Mouse (Mus musculus): Measurements from ENCODE around the gene Diras1. TPM values are rescaled to one million over a fixed set of nuclear protein-coding genes. Genes with fewer than 3 reads are reported as not detected.

Diras1 gene
- polyA plus RNA-seq, 1 experiment from 2014 or later, result 1.5 TPM

- H3K4me3 ChIP-seq (ENCODE audit: low read depth, low read length), result no peak overlapping the region
Measured at GRCm38 (mm10) chr10:80999362-81000196, 25.9 kb downstream of the Diras1 start.

DNA sequence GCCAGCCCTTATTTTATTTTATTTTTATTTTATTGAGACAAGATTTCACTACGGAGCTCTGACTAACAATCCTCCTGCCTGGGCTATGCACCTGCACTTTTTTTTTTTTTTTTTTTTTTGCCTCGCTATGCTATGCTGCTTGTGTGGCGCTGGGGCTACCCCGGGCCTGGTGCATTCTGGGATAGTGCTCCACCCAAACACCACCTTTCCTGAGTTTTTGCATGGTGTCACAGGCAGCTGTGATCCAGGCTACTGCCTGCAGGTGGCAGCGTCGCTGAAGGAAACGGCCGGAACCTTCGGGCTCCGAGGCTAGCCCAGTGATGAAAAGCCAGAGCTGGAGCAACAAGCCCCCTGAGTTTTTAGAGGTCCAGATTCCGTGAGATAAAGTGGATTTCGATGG is 26.7 kb downstream of the Diras1 start:
- ATAC-seq (replicated peaks; ENCODE audit: low FRiP score) (0 out of 2 replicates have a peak, but pooled peaks have one; percentile 10), DNase-seq (ENCODE audit: low spot score) (peak; percentile 80)
- Histone ChIP-seq H3K36me3 (ENCODE audit: control insufficient read depth, insufficient read depth, low read length) (no peaks in the 10 kb centered on the region), H3K27ac (ENCODE audit: low read depth, low read length) (no peak overlapping the region), H3K4me2 (ENCODE audit: low read depth, low read length, severe bottlenecking) (no peak overlapping the region), H3K4me3 (ENCODE audit: low read depth, low read length) (no peak overlapping the region), H3K27me3 (ENCODE audit: control insufficient read depth, insufficient read depth, low read length) (no peaks in the 10 kb centered on the region; the same call in 1 of the 2 replicates), H3K9me3 (ENCODE audit: control insufficient read depth, low read length) (no peaks in the 10 kb centered on the region; the same call in 1 of the 2 replicates), H3K4me1 (replicated peaks; ENCODE audit: control insufficient read depth, insufficient read depth, low read length) (peaks cover 7% of the 10 kb centered on the region), H3K9ac (ENCODE audit: low read length) (no peak overlapping the region)
- 18% methylated on average over 12 of the region's 12 CpGs for WGBS

More at GRCm38 (mm10) chr10:80999362-81000196, 25.9 kb downstream of the Diras1 start:
- Histone ChIP-seq H3K36me3 (ENCODE audit: control insufficient read depth, insufficient read depth, low read length) (no peaks in the 10 kb centered on the region), H3K9me3 (ENCODE audit: control insufficient read depth, low read length) (no peaks in the 10 kb centered on the region; the same call in 1 of the 2 replicates), H3K4me1 (replicated peaks; ENCODE audit: control insufficient read depth, insufficient read depth, low read length) (peaks cover 7% of the 10 kb centered on the region), H3K4me2 (ENCODE audit: low read depth, low read length, severe bottlenecking) (no peak overlapping the region), H3K27ac (ENCODE audit: low read depth, low read length) (no peak overlapping the region), H3K27me3 (ENCODE audit: control insufficient read depth, insufficient read depth, low read length) (no peaks in the 10 kb centered on the region; the same call in 1 of the 2 replicates), H3K9ac (ENCODE audit: low read length) (no peak overlapping the region)
- DNase-seq (ENCODE audit: low spot score), result peak; percentile 91
- 34% methylated on average over 37 of the region's 37 CpGs for WGBS
- peak; percentile 68 for ATAC-seq (replicated peaks; ENCODE audit: low FRiP score)

- no peak for ATAC-seq (replicated peaks; ENCODE audit: low FRiP score)
- Histone ChIP-seq H3K36me3 (ENCODE audit: control insufficient read depth, insufficient read depth, low read length) (no peaks in the 10 kb centered on the region), H3K27ac (ENCODE audit: low read depth, low read length) (no peak overlapping the region), H3K9ac (ENCODE audit: low read length) (no peak overlapping the region), H3K9me3 (ENCODE audit: control insufficient read depth, low read length) (no peaks in the 10 kb centered on the region; the same call in 1 of the 2 replicates), H3K4me1 (replicated peaks; ENCODE audit: control insufficient read depth, insufficient read depth, low read length) (peaks cover 7% of the 10 kb centered on the region), H3K4me2 (ENCODE audit: low read depth, low read length, severe bottlenecking) (no peak overlapping the region), H3K27me3 (ENCODE audit: control insufficient read depth, insufficient read depth, low read length) (no peaks in the 10 kb centered on the region; the same call in 1 of the 2 replicates), H3K4me3 (ENCODE audit: low read depth, low read length) (no peak overlapping the region)
- DNase-seq (ENCODE audit: low spot score), result no peak
- 41% methylated on average over 14 of the region's 14 CpGs for WGBS
Measured at GRCm38 (mm10) chr10:80998021-80998420, 27.4 kb downstream of the Diras1 start.

- peaks cover 7% of the 10 kb centered on the region for H3K4me1 ChIP-seq (replicated peaks; ENCODE audit: control insufficient read depth, insufficient read depth, low read length)
- H3K36me3 ChIP-seq (ENCODE audit: control insufficient read depth, insufficient read depth, low read length), result no peaks in the 10 kb centered on the region
- DNase-seq (ENCODE audit: low spot score), result no peak
- no peak overlapping the region for H3K9ac ChIP-seq (ENCODE audit: low read length)
- no peaks in the 10 kb centered on the region; the same call in 1 of the 2 replicates for H3K27me3 ChIP-seq (ENCODE audit: control insufficient read depth, insufficient read depth, low read length)
- no peak overlapping the region for H3K4me2 ChIP-seq (ENCODE audit: low read depth, low read length, severe bottlenecking)
- no peaks in the 10 kb centered on the region; the same call in 1 of the 2 replicates for H3K9me3 ChIP-seq (ENCODE audit: control insufficient read depth, low read length)
- 84% methylated on average over 8 of the region's 8 CpGs for WGBS
- H3K4me3 ChIP-seq (ENCODE audit: low read depth, low read length), result no peak overlapping the region
- H3K27ac ChIP-seq (ENCODE audit: low read depth, low read length), result no peak overlapping the region
- no peak for ATAC-seq (replicated peaks; ENCODE audit: low FRiP score)
Measured at GRCm38 (mm10) chr10:80997332-80997731, 28.1 kb downstream of the Diras1 start.

DNA sequence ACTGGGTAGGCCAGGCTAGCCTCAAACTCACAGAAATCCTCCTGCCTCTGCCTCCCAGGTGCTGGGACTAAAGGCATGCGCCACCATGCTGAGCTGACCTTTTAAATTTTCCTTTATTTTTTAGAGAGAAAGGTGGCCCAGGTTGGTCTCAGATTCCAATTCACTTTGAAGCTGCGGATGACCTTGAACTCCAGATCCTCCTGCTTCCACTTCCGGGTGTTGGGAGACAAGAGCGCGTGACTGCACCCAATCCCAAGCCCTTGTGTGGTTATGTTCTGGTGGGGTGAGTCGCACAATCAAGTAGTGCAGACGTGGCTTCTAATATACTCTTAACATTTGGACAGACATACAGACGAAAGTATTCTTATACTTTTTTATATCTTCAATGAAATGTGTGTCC is 29.0 kb downstream of the Diras1 start:
- Histone ChIP-seq H3K4me1 (replicated peaks; ENCODE audit: control insufficient read depth, insufficient read depth, low read length) (peaks cover 7% of the 10 kb centered on the region), H3K9me3 (ENCODE audit: control insufficient read depth, low read length) (no peaks in the 10 kb centered on the region; the same call in 1 of the 2 replicates), H3K4me3 (ENCODE audit: low read depth, low read length) (no peak overlapping the region), H3K36me3 (ENCODE audit: control insufficient read depth, insufficient read depth, low read length) (no peaks in the 10 kb centered on the region), H3K9ac (ENCODE audit: low read length) (no peak overlapping the region), H3K4me2 (ENCODE audit: low read depth, low read length, severe bottlenecking) (no peak overlapping the region), H3K27me3 (ENCODE audit: control insufficient read depth, insufficient read depth, low read length) (no peaks in the 10 kb centered on the region; the same call in 1 of the 2 replicates), H3K27ac (ENCODE audit: low read depth, low read length) (no peak overlapping the region)
- no peak for ATAC-seq (replicated peaks; ENCODE audit: low FRiP score)
- 96% methylated on average over 8 of the region's 8 CpGs for WGBS
- DNase-seq (ENCODE audit: low spot score), result no peak

GRCm38 (mm10) chr10:80995091-80995632 is 30.3 kb downstream of the Diras1 start:
- no peak overlapping the region for H3K9ac ChIP-seq (ENCODE audit: low read length)
- no peak overlapping the region for H3K27ac ChIP-seq (ENCODE audit: low read depth, low read length)
- H3K9me3 ChIP-seq (ENCODE audit: control insufficient read depth, low read length), result no peaks in the 10 kb centered on the region; the same call in 1 of the 2 replicates
- no peaks in the 10 kb centered on the region; the same call in 1 of the 2 replicates for H3K27me3 ChIP-seq (ENCODE audit: control insufficient read depth, insufficient read depth, low read length)
- no peak overlapping the region for H3K4me2 ChIP-seq (ENCODE audit: low read depth, low read length, severe bottlenecking)
- 0 out of 2 replicates have a peak, but pooled peaks have one; percentile 24 for ATAC-seq (replicated peaks; ENCODE audit: low FRiP score)
- no peak overlapping the region for H3K4me3 ChIP-seq (ENCODE audit: low read depth, low read length)
- 12% methylated on average over 21 of the region's 21 CpGs for WGBS
- no peaks in the 10 kb centered on the region for H3K36me3 ChIP-seq (ENCODE audit: control insufficient read depth, insufficient read depth, low read length)
- H3K4me1 ChIP-seq (replicated peaks; ENCODE audit: control insufficient read depth, insufficient read depth, low read length), result peaks cover 3% of the 10 kb centered on the region; the same call in 1 of the 2 replicates
- peak; percentile 87 for DNase-seq (ENCODE audit: low spot score)

- H3K4me2 ChIP-seq (ENCODE audit: low read depth, low read length, severe bottlenecking), result no peak overlapping the region
- ATAC-seq (replicated peaks; ENCODE audit: low FRiP score) (no peak), DNase-seq (ENCODE audit: low spot score) (no peak)
- 59% methylated on average over 4 of the region's 4 CpGs for WGBS
- no peaks in the 10 kb centered on the region; the same call in 1 of the 2 replicates for H3K27me3 ChIP-seq (ENCODE audit: control insufficient read depth, insufficient read depth, low read length)
- H3K4me3 ChIP-seq (ENCODE audit: low read depth, low read length), result no peak overlapping the region
- H3K36me3 ChIP-seq (ENCODE audit: control insufficient read depth, insufficient read depth, low read length), result no peaks in the 10 kb centered on the region
- no peak overlapping the region for H3K9ac ChIP-seq (ENCODE audit: low read length)
- no peak overlapping the region for H3K27ac ChIP-seq (ENCODE audit: low read depth, low read length)
- H3K4me1 ChIP-seq (replicated peaks; ENCODE audit: control insufficient read depth, insufficient read depth, low read length), result peaks cover 3% of the 10 kb centered on the region; the same call in 1 of the 2 replicates
- H3K9me3 ChIP-seq (ENCODE audit: control insufficient read depth, low read length), result no peaks in the 10 kb centered on the region; the same call in 1 of the 2 replicates
Measured at GRCm38 (mm10) chr10:80994621-80995020, 30.8 kb downstream of the Diras1 start.

DNA sequence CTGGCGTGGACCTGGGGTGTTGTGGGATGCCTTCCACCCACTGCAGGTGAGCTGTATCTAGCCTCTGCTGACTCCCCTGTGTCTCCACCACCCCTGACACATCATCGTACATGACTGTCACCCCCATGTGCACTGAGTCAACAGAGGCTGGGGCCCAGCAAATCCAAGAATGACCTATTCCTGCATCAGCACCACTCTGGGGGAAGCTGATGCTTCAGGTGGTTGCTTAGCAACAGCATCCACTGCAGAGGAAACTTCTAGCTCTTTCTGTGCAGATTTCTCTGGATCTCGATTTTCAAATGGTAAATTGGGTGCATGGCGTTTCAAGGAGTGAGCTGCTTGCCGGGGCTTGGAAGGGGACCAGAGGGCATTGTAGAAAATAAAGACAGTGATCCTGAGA is 32.2 kb downstream of the Diras1 start:
- no peak for DNase-seq (ENCODE audit: low spot score)
- H3K4me3 ChIP-seq (ENCODE audit: low read depth, low read length), result no peak overlapping the region
- H3K36me3 ChIP-seq (ENCODE audit: control insufficient read depth, insufficient read depth, low read length), result no peaks in the 10 kb centered on the region
- H3K4me1 ChIP-seq (replicated peaks; ENCODE audit: control insufficient read depth, insufficient read depth, low read length), result peaks cover 3% of the 10 kb centered on the region; the same call in 1 of the 2 replicates
- no peaks in the 10 kb centered on the region; the same call in 1 of the 2 replicates for H3K9me3 ChIP-seq (ENCODE audit: control insufficient read depth, low read length)
- no peak for ATAC-seq (replicated peaks; ENCODE audit: low FRiP score)
- no peak overlapping the region for H3K9ac ChIP-seq (ENCODE audit: low read length)
- H3K27ac ChIP-seq (ENCODE audit: low read depth, low read length), result no peak overlapping the region
- 68% methylated on average over 5 of the region's 5 CpGs for WGBS
- H3K4me2 ChIP-seq (ENCODE audit: low read depth, low read length, severe bottlenecking), result no peak overlapping the region
- H3K27me3 ChIP-seq (ENCODE audit: control insufficient read depth, insufficient read depth, low read length), result no peaks in the 10 kb centered on the region; the same call in 1 of the 2 replicates
